Comparison of ENCODE assay signal across 17 mouse cellular contexts in genomic region chr8:35196189-35196588, GRCm38 (mm10).
DNase-seq lines count a peak whose midpoint lies in the region; ATAC-seq lines count a peak whose summit lies in the region.
"Had no signal": no experiment of that assay in that cellular context is flagged by ENCODE, and none has a peak within 500 bp of the region (broad histone marks: within the 10 kb centered on the region; RNA-seq: fewer than 3 reads in every experiment).

No protein-coding gene starts in this region.

- 0 out of 2 replicates have a peak, but pooled peaks cover 3% of the 10 kb centered on the region for H3K4me1 ChIP-seq in neural tube, embryonic 12.5 days
- H3K4me1 ChIP-seq in neural tube, embryonic 15.5 days: peaks cover 9% of the 10 kb centered on the region; the same call in 1 of the 2 replicates
- H3K4me1 ChIP-seq in forebrain, embryonic 13.5 days: peaks cover 11% of the 10 kb centered on the region
- peaks cover 2% of the 10 kb centered on the region; the same call in 1 of the 2 replicates for H3K4me1 ChIP-seq in midbrain, embryonic 11.5 days (ENCODE audit: control insufficient read depth, insufficient read depth, low read length)

- no peak overlapping the region for H3K27ac ChIP-seq in neural tube, embryonic 12.5 days
- no peak overlapping the region for H3K27ac ChIP-seq in neural tube, embryonic 15.5 days (replicated peaks)
- H3K27ac ChIP-seq in forebrain, embryonic 13.5 days: no peak overlapping the region
- no peak overlapping the region for H3K27ac ChIP-seq in midbrain, embryonic 11.5 days (ENCODE audit: low read depth, low read length)
- H3K27ac ChIP-seq: embryonic facial prominence, embryonic 15.5 days; kidney, postnatal 0 days; liver, embryonic 14.5 days; stomach, embryonic 15.5 days had no signal

- DNase-seq in midbrain, embryonic 11.5 days (ENCODE audit: low spot score, missing footprints): no peak
- peak; percentile 13 for DNase-seq in splenic B cell, adult 2 months (ENCODE audit: low read depth, low spot score)
- DNase-seq in left cerebral cortex, postnatal 14 days (ENCODE audit: low spot score in 2 of 2): no peak
- no peak for DNase-seq in spleen, adult 12 weeks (ENCODE audit: low spot score)
- DNase-seq: lung, postnatal 4 days; thymus, postnatal 4 days had no signal

- H3K36me3 ChIP-seq in neural tube, embryonic 12.5 days: no peaks in the 10 kb centered on the region
- no peaks in the 10 kb centered on the region for H3K36me3 ChIP-seq in neural tube, embryonic 15.5 days
- H3K36me3 ChIP-seq in forebrain, embryonic 13.5 days (ENCODE audit: poor library complexity, severe bottlenecking): no peaks in the 10 kb centered on the region
- no peaks in the 10 kb centered on the region for H3K36me3 ChIP-seq in midbrain, embryonic 11.5 days (ENCODE audit: control insufficient read depth, insufficient read depth, low read length)
- H3K36me3 ChIP-seq in splenic B cell, adult 2 months (ENCODE audit: control insufficient read depth, insufficient read depth, low read length, poor library complexity, severe bottlenecking): no peaks in the 10 kb centered on the region
- H3K36me3 ChIP-seq: embryonic facial prominence, embryonic 15.5 days; stomach, embryonic 15.5 days had no signal

- intact Hi-C loops in left cerebral cortex, postnatal 14 days (cut with DNase I): no loop called here

- H3K9ac ChIP-seq in neural tube, embryonic 12.5 days: no peak overlapping the region
- H3K9ac ChIP-seq in neural tube, embryonic 15.5 days (replicated peaks): no peak overlapping the region
- H3K9ac ChIP-seq in forebrain, embryonic 13.5 days: no peak overlapping the region
- no peak overlapping the region for H3K9ac ChIP-seq in midbrain, embryonic 11.5 days (ENCODE audit: low read length)
- H3K9ac ChIP-seq: embryonic facial prominence, embryonic 15.5 days; liver, embryonic 14.5 days; stomach, embryonic 15.5 days had no signal

- 52% methylated on average over 4 of the region's 4 CpGs for WGBS in neural tube, embryonic 12.5 days
- WGBS in neural tube, embryonic 15.5 days: 25% methylated on average over 4 of the region's 4 CpGs
- 6% methylated on average over 4 of the region's 4 CpGs for WGBS in forebrain, embryonic 13.5 days
- WGBS in midbrain, embryonic 11.5 days: 32% methylated on average over 4 of the region's 4 CpGs

- ATAC-seq in neural tube, embryonic 12.5 days (ENCODE audit: low FRiP score, low read depth): 0 out of 2 replicates have a peak, but pooled peaks have one; percentile 41
- ATAC-seq in neural tube, embryonic 15.5 days (ENCODE audit: low FRiP score): no peak
- ATAC-seq in forebrain, embryonic 13.5 days: peak; percentile 81; the same call in 1 of the 2 replicates
- peak; percentile 70 for ATAC-seq in midbrain, embryonic 11.5 days (ENCODE audit: low FRiP score)
- ATAC-seq in erythroblast, adult 5-6 weeks (replicated peaks; ENCODE audit: low FRiP score, poor library complexity, severe bottlenecking): no peak
- ATAC-seq: inflammation-experienced regulatory T-cells, adult 6 months; Patski had no signal

- H3K9me3 ChIP-seq in neural tube, embryonic 12.5 days: no peaks in the 10 kb centered on the region
- no peaks in the 10 kb centered on the region for H3K9me3 ChIP-seq in neural tube, embryonic 15.5 days (replicated peaks)
- no peaks in the 10 kb centered on the region for H3K9me3 ChIP-seq in forebrain, embryonic 13.5 days (replicated peaks)
- H3K9me3 ChIP-seq in midbrain, embryonic 11.5 days (ENCODE audit: control insufficient read depth, low read length): 0 out of 2 replicates have a peak, but pooled peaks cover 3% of the 10 kb centered on the region
- H3K9me3 ChIP-seq: embryonic facial prominence, embryonic 15.5 days; stomach, embryonic 15.5 days had no signal

- H3K27me3 ChIP-seq in neural tube, embryonic 12.5 days (replicated peaks): no peaks in the 10 kb centered on the region
- no peaks in the 10 kb centered on the region for H3K27me3 ChIP-seq in neural tube, embryonic 15.5 days (replicated peaks)
- H3K27me3 ChIP-seq in forebrain, embryonic 13.5 days: no peaks in the 10 kb centered on the region
- no peaks in the 10 kb centered on the region for H3K27me3 ChIP-seq in midbrain, embryonic 11.5 days (ENCODE audit: control insufficient read depth, insufficient read depth, low read length)
- H3K27me3 ChIP-seq in splenic B cell, adult 2 months (ENCODE audit: control insufficient read depth, insufficient read depth, low read length, poor library complexity, severe bottlenecking): no peaks in the 10 kb centered on the region
- H3K27me3 ChIP-seq: embryonic facial prominence, embryonic 15.5 days; Patski; stomach, embryonic 15.5 days had no signal

- H3K4me2 ChIP-seq in neural tube, embryonic 12.5 days (replicated peaks): no peak overlapping the region
- H3K4me2 ChIP-seq in neural tube, embryonic 15.5 days: no peak overlapping the region
- H3K4me2 ChIP-seq in forebrain, embryonic 13.5 days: no peak overlapping the region
- no peak overlapping the region for H3K4me2 ChIP-seq in midbrain, embryonic 11.5 days
- H3K4me2 ChIP-seq: embryonic facial prominence, embryonic 15.5 days; stomach, embryonic 15.5 days had no signal

- H3K4me3 ChIP-seq in neural tube, embryonic 12.5 days: no peak overlapping the region
- H3K4me3 ChIP-seq in neural tube, embryonic 15.5 days (replicated peaks): no peak overlapping the region
- no peak overlapping the region for H3K4me3 ChIP-seq in forebrain, embryonic 13.5 days
- H3K4me3 ChIP-seq in midbrain, embryonic 11.5 days (ENCODE audit: low read depth, low read length): no peak overlapping the region
- H3K4me3 ChIP-seq: embryonic facial prominence, embryonic 15.5 days; myocyte; stomach, embryonic 15.5 days had no signal

Comparison
In these comparisons a context has a peak if more than half of its experiments do, and no peak if none do; other contexts are left out.
1. ATAC-seq: peak in neural tube, embryonic 12.5 days (single experiment), forebrain, embryonic 13.5 days (single experiment) and midbrain, embryonic 11.5 days (single experiment); none in neural tube, embryonic 15.5 days (single experiment) and erythroblast, adult 5-6 weeks (single experiment).